Mouse (Mus musculus) testis, adult 2 months (tissue): ENCODE results near the gene Hcn2.

ENCODE experiments used
- CTCF ChIP-seq: fragments of 200-500 bp; IDR thresholded peaks from 2 replicates; pipeline ENCODE4 v1.5.1; 2012; ENCODE audit warnings: low read depth, mild to moderate bottlenecking, inconsistent platforms, low read length, moderate library complexity; ENCODE audit not compliant: control insufficient read depth, insufficient read depth, insufficient replicate concordance
- POLR2A ChIP-seq: fragments of 200-500 bp; IDR thresholded peaks from 2 replicates; pipeline ENCODE4 v1.6.1; 2012; ENCODE audit warnings: low read depth, mild to moderate bottlenecking, inconsistent platforms, low read length, moderate library complexity; ENCODE audit not compliant: control insufficient read depth

- TF ChIP-seq CTCF (no peak), POLR2A (no peak)
Observed at GRCm38 (mm10) chr10:79739234-79739633, 22.8 kb downstream of the Hcn2 start.
